Mouse (Mus musculus): Measurements from ENCODE around the gene Jakmip3. TPM values are rescaled to one million over a fixed set of nuclear protein-coding genes. Genes with fewer than 3 reads are reported as not detected.
A peak's percentile ranks its signal among the peaks of the same experiment; 100 is the strongest.

The Jakmip3 gene
- polyA plus RNA-seq, 1 experiment from 2014 or later, result 0.13 TPM

GRCm38 (mm10) chr7:139011027-139011426, 70.5 kb downstream of the Jakmip3 start:
- Histone ChIP-seq H3K4me3 (ENCODE audit: low read depth, low read length) (no peak overlapping the region), H3K27me3 (ENCODE audit: control insufficient read depth, insufficient read depth, low read length) (no peaks in the 10 kb centered on the region), H3K36me3 (ENCODE audit: control insufficient read depth, insufficient read depth, low read length) (no peaks in the 10 kb centered on the region), H3K4me2 (replicated peaks; ENCODE audit: low read depth) (no peak overlapping the region), H3K9ac (ENCODE audit: low read length) (no peak overlapping the region), H3K9me3 (ENCODE audit: control insufficient read depth, low read length) (no peaks in the 10 kb centered on the region), H3K27ac (replicated peaks) (no peak overlapping the region), H3K4me1 (replicated peaks; ENCODE audit: control insufficient read depth, insufficient read depth) (no peaks in the 10 kb centered on the region)
- DNase-seq (ENCODE audit: low spot score), result peak; percentile 54
- WGBS, result 37% methylated on average over 3 of the region's 3 CpGs
- no peak for ATAC-seq (ENCODE audit: low FRiP score, low TSS enrichment)
- TF ChIP-seq EP300 (optimal IDR thresholded peaks at IDR 0.05) (no peak), CTCF (IDR thresholded peaks at IDR 0.05; ENCODE audit: low read depth) (peak; percentile 83)

GRCm38 (mm10) chr7:139011586-139011985, 71.1 kb downstream of the Jakmip3 start:
- Histone ChIP-seq H3K27ac (replicated peaks) (no peak overlapping the region), H3K27me3 (ENCODE audit: control insufficient read depth, insufficient read depth, low read length) (no peaks in the 10 kb centered on the region), H3K36me3 (ENCODE audit: control insufficient read depth, insufficient read depth, low read length) (no peaks in the 10 kb centered on the region), H3K9ac (ENCODE audit: low read length) (no peak overlapping the region), H3K4me1 (replicated peaks; ENCODE audit: control insufficient read depth, insufficient read depth) (no peaks in the 10 kb centered on the region), H3K9me3 (ENCODE audit: control insufficient read depth, low read length) (no peaks in the 10 kb centered on the region), H3K4me2 (replicated peaks; ENCODE audit: low read depth) (no peak overlapping the region), H3K4me3 (ENCODE audit: low read depth, low read length) (no peak overlapping the region)
- ATAC-seq (ENCODE audit: low FRiP score, low TSS enrichment) (no peak), DNase-seq (ENCODE audit: low spot score) (no peak)
- no peak for TF ChIP-seq EP300 (optimal IDR thresholded peaks at IDR 0.05)
- TF ChIP-seq CTCF (IDR thresholded peaks at IDR 0.05; ENCODE audit: low read depth), result no peak
- 78% methylated on average over 2 of the region's 2 CpGs for WGBS

GRCm38 (mm10) chr7:139012767-139013369, 72.3 kb downstream of the Jakmip3 start:
- H3K4me2 ChIP-seq (replicated peaks; ENCODE audit: low read depth), result no peak overlapping the region
- no peak overlapping the region for H3K27ac ChIP-seq (replicated peaks)
- WGBS, result 72% methylated on average over 6 of the region's 6 CpGs
- H3K27me3 ChIP-seq (ENCODE audit: control insufficient read depth, insufficient read depth, low read length), result no peaks in the 10 kb centered on the region
- no peak for DNase-seq (ENCODE audit: low spot score)
- no peak overlapping the region for H3K4me3 ChIP-seq (ENCODE audit: low read depth, low read length)
- no peaks in the 10 kb centered on the region for H3K9me3 ChIP-seq (ENCODE audit: control insufficient read depth, low read length)
- H3K36me3 ChIP-seq (ENCODE audit: control insufficient read depth, insufficient read depth, low read length), result no peaks in the 10 kb centered on the region
- no peaks in the 10 kb centered on the region for H3K4me1 ChIP-seq (replicated peaks; ENCODE audit: control insufficient read depth, insufficient read depth)
- no peak overlapping the region for H3K9ac ChIP-seq (ENCODE audit: low read length)
- no peak for ATAC-seq (ENCODE audit: low FRiP score, low TSS enrichment)
- TF ChIP-seq CTCF (IDR thresholded peaks at IDR 0.05; ENCODE audit: low read depth) (no peak), EP300 (optimal IDR thresholded peaks at IDR 0.05) (no peak)

- DNase-seq (ENCODE audit: low spot score), result no peak
- no peak overlapping the region for H3K27ac ChIP-seq (replicated peaks)
- ATAC-seq (ENCODE audit: low FRiP score, low TSS enrichment), result no peak
- H3K36me3 ChIP-seq (ENCODE audit: control insufficient read depth, insufficient read depth, low read length), result no peaks in the 10 kb centered on the region
- H3K27me3 ChIP-seq (ENCODE audit: control insufficient read depth, insufficient read depth, low read length), result no peaks in the 10 kb centered on the region
- no peaks in the 10 kb centered on the region for H3K9me3 ChIP-seq (ENCODE audit: control insufficient read depth, low read length)
- TF ChIP-seq CTCF (IDR thresholded peaks at IDR 0.05; ENCODE audit: low read depth) (no peak), EP300 (optimal IDR thresholded peaks at IDR 0.05) (no peak)
- no peaks in the 10 kb centered on the region for H3K4me1 ChIP-seq (replicated peaks; ENCODE audit: control insufficient read depth, insufficient read depth)
- no peak overlapping the region for H3K9ac ChIP-seq (ENCODE audit: low read length)
- H3K4me2 ChIP-seq (replicated peaks; ENCODE audit: low read depth), result no peak overlapping the region
- WGBS, result 67% methylated on average over 6 of the region's 6 CpGs
- no peak overlapping the region for H3K4me3 ChIP-seq (ENCODE audit: low read depth, low read length)
Observed at GRCm38 (mm10) chr7:139015143-139015542, 74.6 kb downstream of the Jakmip3 start.

- H3K9me3 ChIP-seq (ENCODE audit: control insufficient read depth, low read length), result no peaks in the 10 kb centered on the region
- H3K4me1 ChIP-seq (replicated peaks; ENCODE audit: control insufficient read depth, insufficient read depth), result no peaks in the 10 kb centered on the region
- H3K27me3 ChIP-seq (ENCODE audit: control insufficient read depth, insufficient read depth, low read length), result no peaks in the 10 kb centered on the region
- H3K36me3 ChIP-seq (ENCODE audit: control insufficient read depth, insufficient read depth, low read length), result no peaks in the 10 kb centered on the region
- no peak overlapping the region for H3K4me3 ChIP-seq (ENCODE audit: low read depth, low read length)
- no peak for ATAC-seq (ENCODE audit: low FRiP score, low TSS enrichment)
- no peak overlapping the region for H3K27ac ChIP-seq (replicated peaks)
- WGBS, result 57% methylated on average over 11 of the region's 11 CpGs
- H3K4me2 ChIP-seq (replicated peaks; ENCODE audit: low read depth), result no peak overlapping the region
- DNase-seq (ENCODE audit: low spot score), result no peak
- TF ChIP-seq CTCF (IDR thresholded peaks at IDR 0.05; ENCODE audit: low read depth) (no peak), EP300 (optimal IDR thresholded peaks at IDR 0.05) (no peak)
- H3K9ac ChIP-seq (ENCODE audit: low read length), result no peak overlapping the region
Observed at GRCm38 (mm10) chr7:139016288-139016687, 75.8 kb downstream of the Jakmip3 start.

- WGBS, result 67% methylated on average over 15 of the region's 15 CpGs
- Histone ChIP-seq H3K4me1 (replicated peaks; ENCODE audit: control insufficient read depth, insufficient read depth) (no peaks in the 10 kb centered on the region), H3K4me2 (replicated peaks; ENCODE audit: low read depth) (no peak overlapping the region), H3K9ac (ENCODE audit: low read length) (no peak overlapping the region), H3K9me3 (ENCODE audit: control insufficient read depth, low read length) (no peaks in the 10 kb centered on the region), H3K27me3 (ENCODE audit: control insufficient read depth, insufficient read depth, low read length) (no peaks in the 10 kb centered on the region), H3K36me3 (ENCODE audit: control insufficient read depth, insufficient read depth, low read length) (no peaks in the 10 kb centered on the region), H3K27ac (replicated peaks) (no peak overlapping the region), H3K4me3 (ENCODE audit: low read depth, low read length) (no peak overlapping the region)
- no peak for DNase-seq (ENCODE audit: low spot score)
- no peak for TF ChIP-seq CTCF (IDR thresholded peaks at IDR 0.05; ENCODE audit: low read depth)
- no peak for TF ChIP-seq EP300 (optimal IDR thresholded peaks at IDR 0.05)
- ATAC-seq (ENCODE audit: low FRiP score, low TSS enrichment), result no peak
Observed at GRCm38 (mm10) chr7:139017249-139017903, 76.8 kb downstream of the Jakmip3 start.

Data from stomach, postnatal 0 days (tissue).